Mouse (Mus musculus): ENCODE data around the gene Hnf4a.

- TF ChIP-seq CTCF (IDR thresholded peaks at IDR 0.05; ENCODE audit: borderline replicate concordance, extremely low read depth, insufficient read depth, insufficient read length) (peak; percentile 100), POLR2A (IDR thresholded peaks at IDR 0.05; ENCODE audit: borderline replicate concordance, extremely low read depth, insufficient read depth, insufficient read length, poor library complexity, severe bottlenecking) (no peak; the same call in 1 of the 2 replicates)
These were observed 34.1 kb upstream of the Hnf4a start, which contains the start of gene Fitm2 for GRCm38 (mm10) chr2:163472466-163472851.
